Mouse (Mus musculus): ENCODE measurements at regions not wholly inside any gene's neighbourhood (a gene's known extent, or its start where the extent isn't known, plus 50 kb on each side); places are given as distances from the start of the nearest gene placed in this dataset.

GRCm38 (mm10) chr6:96053476-96053875, 59.5 kb upstream of the Fam19a1 start:
- DNase-seq (ENCODE audit: low spot score), result no peak

- no peak for DNase-seq (ENCODE audit: low spot score)
Observed at GRCm38 (mm10) chr6:96057011-96057410, 55.9 kb upstream of the Fam19a1 start.

GRCm38 (mm10) chr6:96057575-96058159, 55.3 kb upstream of the Fam19a1 start:
- no peak for DNase-seq (ENCODE audit: low spot score)

- DNase-seq (ENCODE audit: low spot score), result no peak
Observed at GRCm38 (mm10) chr6:96061979-96062378, 51.0 kb upstream of the Fam19a1 start.
